Mouse (Mus musculus): Measurements from ENCODE around the gene Ulk4. TPM values are rescaled to one million over a fixed set of nuclear protein-coding genes. Genes with fewer than 3 reads are reported as not detected.
A peak's percentile ranks its signal among the peaks of the same experiment; 100 is the strongest.

Gene Ulk4
- polyA plus RNA-seq, 1 experiment from 2014 or later, result 149 TPM

- ATAC-seq (ENCODE audit: borderline replicate concordance, extremely low read depth, low FRiP score, low TSS enrichment), result no peak
- H3K27me3 ChIP-seq, result no peaks in the 10 kb centered on the region
These were observed 152.3 kb downstream of the Ulk4 start for GRCm38 (mm10) chr9:121124705-121125104.

GRCm38 (mm10) chr9:121122039-121122438 is 155.0 kb downstream of the Ulk4 start:
- H3K36me3 ChIP-seq, result no peaks in the 10 kb centered on the region
- no peak overlapping the region for H3K27ac ChIP-seq
- no peak overlapping the region for H3K9ac ChIP-seq
- H3K4me2 ChIP-seq, result no peak overlapping the region
- 30% methylated on average over 5 of the region's 5 CpGs for WGBS
- ATAC-seq (ENCODE audit: borderline replicate concordance, extremely low read depth, low FRiP score, low TSS enrichment), result no peak
- H3K4me1 ChIP-seq, result no peaks in the 10 kb centered on the region
- H3K27me3 ChIP-seq, result no peaks in the 10 kb centered on the region
- H3K9me3 ChIP-seq, result no peaks in the 10 kb centered on the region
- no peak overlapping the region for H3K4me3 ChIP-seq

More at GRCm38 (mm10) chr9:121124705-121125104, 152.3 kb downstream of the Ulk4 start:
- Histone ChIP-seq H3K4me1 (no peaks in the 10 kb centered on the region), H3K36me3 (no peaks in the 10 kb centered on the region), H3K4me3 (no peak overlapping the region), H3K27ac (no peak overlapping the region), H3K9ac (no peak overlapping the region), H3K9me3 (no peaks in the 10 kb centered on the region), H3K4me2 (no peak overlapping the region)
- 32% methylated on average over 8 of the region's 8 CpGs for WGBS

GRCm38 (mm10) chr9:121117936-121118335 is 159.1 kb downstream of the Ulk4 start:
- no peaks in the 10 kb centered on the region for H3K9me3 ChIP-seq
- no peak overlapping the region for H3K4me2 ChIP-seq
- H3K27me3 ChIP-seq, result no peaks in the 10 kb centered on the region
- no peaks in the 10 kb centered on the region for H3K36me3 ChIP-seq
- no peak for ATAC-seq (ENCODE audit: borderline replicate concordance, extremely low read depth, low FRiP score, low TSS enrichment)
- H3K4me3 ChIP-seq, result no peak overlapping the region
- 48% methylated on average over 4 of the region's 4 CpGs for WGBS
- H3K9ac ChIP-seq, result no peak overlapping the region
- no peak overlapping the region for H3K27ac ChIP-seq
- no peaks in the 10 kb centered on the region for H3K4me1 ChIP-seq

- H3K9me3 ChIP-seq, result no peaks in the 10 kb centered on the region
- H3K27me3 ChIP-seq, result peaks cover 9% of the 10 kb centered on the region; the same call in 1 of the 2 replicates
- no peak overlapping the region for H3K4me2 ChIP-seq
- H3K36me3 ChIP-seq, result no peaks in the 10 kb centered on the region
- no peak overlapping the region for H3K4me3 ChIP-seq
- no peak overlapping the region for H3K9ac ChIP-seq
- H3K27ac ChIP-seq, result no peak overlapping the region
- H3K4me1 ChIP-seq, result no peaks in the 10 kb centered on the region
- no peak for ATAC-seq (ENCODE audit: borderline replicate concordance, extremely low read depth, low FRiP score, low TSS enrichment)
- 39% methylated on average over 1 of the region's 1 CpGs for WGBS
These were observed 164.9 kb downstream of the Ulk4 start for GRCm38 (mm10) chr9:121112131-121112530.

- Histone ChIP-seq H3K4me1 (no peaks in the 10 kb centered on the region), H3K9me3 (no peaks in the 10 kb centered on the region), H3K27ac (no peak overlapping the region), H3K9ac (no peak overlapping the region), H3K4me3 (no peak overlapping the region), H3K4me2 (no peak overlapping the region), H3K36me3 (no peaks in the 10 kb centered on the region), H3K27me3 (peaks cover 9% of the 10 kb centered on the region; the same call in 1 of the 2 replicates)
- 0 out of 2 replicates have a peak, but pooled peaks have one; percentile 35 for ATAC-seq (ENCODE audit: borderline replicate concordance, extremely low read depth, low FRiP score, low TSS enrichment)
- WGBS, result 20% methylated on average over 10 of the region's 10 CpGs
These were observed 168.9 kb downstream of the Ulk4 start for GRCm38 (mm10) chr9:121108110-121108509.

GRCm38 (mm10) chr9:121107643-121108042 is 169.4 kb downstream of the Ulk4 start:
- WGBS, result 46% methylated on average over 5 of the region's 5 CpGs
- Histone ChIP-seq H3K9me3 (no peaks in the 10 kb centered on the region), H3K9ac (no peak overlapping the region), H3K4me1 (no peaks in the 10 kb centered on the region), H3K4me2 (no peak overlapping the region), H3K27me3 (peaks cover 9% of the 10 kb centered on the region; the same call in 1 of the 2 replicates), H3K27ac (no peak overlapping the region), H3K4me3 (no peak overlapping the region), H3K36me3 (no peaks in the 10 kb centered on the region)
- ATAC-seq (ENCODE audit: borderline replicate concordance, extremely low read depth, low FRiP score, low TSS enrichment), result no peak

- H3K4me2 ChIP-seq, result no peak overlapping the region
- no peak overlapping the region for H3K27ac ChIP-seq
- no peak overlapping the region for H3K9ac ChIP-seq
- H3K27me3 ChIP-seq, result peaks cover 9% of the 10 kb centered on the region; the same call in 1 of the 2 replicates
- H3K4me1 ChIP-seq, result no peaks in the 10 kb centered on the region
- 38% methylated on average over 11 of the region's 11 CpGs for WGBS
- H3K4me3 ChIP-seq, result no peak overlapping the region
- H3K9me3 ChIP-seq, result no peaks in the 10 kb centered on the region
- H3K36me3 ChIP-seq, result no peaks in the 10 kb centered on the region
- ATAC-seq (ENCODE audit: borderline replicate concordance, extremely low read depth, low FRiP score, low TSS enrichment), result no peak
These were observed 169.9 kb downstream of the Ulk4 start for GRCm38 (mm10) chr9:121107101-121107500.

GRCm38 (mm10) chr9:121101516-121101915 is 175.5 kb downstream of the Ulk4 start:
- Histone ChIP-seq H3K9ac (no peak overlapping the region), H3K27me3 (no peaks in the 10 kb centered on the region), H3K4me2 (no peak overlapping the region), H3K36me3 (no peaks in the 10 kb centered on the region), H3K4me3 (no peak overlapping the region), H3K4me1 (no peaks in the 10 kb centered on the region), H3K9me3 (no peaks in the 10 kb centered on the region), H3K27ac (no peak overlapping the region)
- 71% methylated on average over 10 of the region's 10 CpGs for WGBS
- ATAC-seq (ENCODE audit: borderline replicate concordance, extremely low read depth, low FRiP score, low TSS enrichment), result no peak

- Histone ChIP-seq H3K27ac (no peak overlapping the region), H3K9me3 (no peaks in the 10 kb centered on the region; the same call in 1 of the 2 replicates), H3K4me2 (no peak overlapping the region), H3K4me1 (no peaks in the 10 kb centered on the region), H3K36me3 (no peaks in the 10 kb centered on the region), H3K9ac (no peak overlapping the region), H3K27me3 (no peaks in the 10 kb centered on the region), H3K4me3 (no peak overlapping the region)
- no peak for ATAC-seq (ENCODE audit: borderline replicate concordance, extremely low read depth, low FRiP score, low TSS enrichment)
- WGBS, result 85% methylated on average over 10 of the region's 10 CpGs
These were observed 177.5 kb downstream of the Ulk4 start for GRCm38 (mm10) chr9:121099453-121099852.

- Histone ChIP-seq H3K36me3 (no peaks in the 10 kb centered on the region), H3K27ac (no peak overlapping the region), H3K9ac (no peak overlapping the region), H3K4me1 (no peaks in the 10 kb centered on the region), H3K27me3 (no peaks in the 10 kb centered on the region), H3K4me2 (no peak overlapping the region), H3K9me3 (no peaks in the 10 kb centered on the region; the same call in 1 of the 2 replicates), H3K4me3 (no peak overlapping the region)
- 75% methylated on average over 7 of the region's 7 CpGs for WGBS
- no peak for ATAC-seq (ENCODE audit: borderline replicate concordance, extremely low read depth, low FRiP score, low TSS enrichment)
These were observed 183.2 kb downstream of the Ulk4 start for GRCm38 (mm10) chr9:121093760-121094159.

- Histone ChIP-seq H3K4me3 (no peak overlapping the region), H3K4me1 (no peaks in the 10 kb centered on the region), H3K9ac (no peak overlapping the region), H3K4me2 (no peak overlapping the region), H3K36me3 (no peaks in the 10 kb centered on the region), H3K27ac (no peak overlapping the region), H3K9me3 (no peaks in the 10 kb centered on the region; the same call in 1 of the 2 replicates), H3K27me3 (no peaks in the 10 kb centered on the region)
- ATAC-seq (ENCODE audit: borderline replicate concordance, extremely low read depth, low FRiP score, low TSS enrichment), result no peak
- 78% methylated on average over 5 of the region's 5 CpGs for WGBS
These were observed 184.4 kb downstream of the Ulk4 start for GRCm38 (mm10) chr9:121092568-121092967.

GRCm38 (mm10) chr9:121091016-121091735 is 185.8 kb downstream of the Ulk4 start:
- no peaks in the 10 kb centered on the region; the same call in 1 of the 2 replicates for H3K9me3 ChIP-seq
- H3K27me3 ChIP-seq, result no peaks in the 10 kb centered on the region
- 65% methylated on average over 10 of the region's 10 CpGs for whole genome bisulfite sequencing
- no peaks in the 10 kb centered on the region for H3K4me1 ChIP-seq
- no peaks in the 10 kb centered on the region for H3K36me3 ChIP-seq
- H3K4me3 ChIP-seq, result no peak overlapping the region
- H3K27ac ChIP-seq, result no peak overlapping the region
- H3K9ac ChIP-seq, result no peak overlapping the region
- no peak overlapping the region for H3K4me2 ChIP-seq
- ATAC-seq (ENCODE audit: borderline replicate concordance, extremely low read depth, low FRiP score, low TSS enrichment), result no peak
